Mouse (Mus musculus) MEL-GATA-1-ER (cell line): ENCODE measurements around the gene Dyrk1a.
A peak's percentile ranks its signal among the peaks of the same experiment; 100 is the strongest.

ENCODE experiments used
- DNase-seq: peaks from one replicate; pipeline ENCODE4 v3.0.0-alpha.2; 2012; ENCODE audit warnings: low read depth; ENCODE audit errors: extremely low read depth

Gene Dyrk1a

GRCm38 (mm10) chr16:94713480-94714094, 143.8 kb downstream of the Dyrk1a start:
- no peak for DNase-seq

GRCm38 (mm10) chr16:94714483-94714882, 144.7 kb downstream of the Dyrk1a start:
- no peak for DNase-seq

- DNase-seq: no peak
These were observed 147.2 kb downstream of the Dyrk1a start for GRCm38 (mm10) chr16:94717051-94717450.

GRCm38 (mm10) chr16:94718919-94719318, 149.1 kb downstream of the Dyrk1a start:
- no peak for DNase-seq

GRCm38 (mm10) chr16:94719488-94719887, 149.7 kb downstream of the Dyrk1a start:
- DNase-seq: no peak

- no peak for DNase-seq
These were observed 150.8 kb downstream of the Dyrk1a start for GRCm38 (mm10) chr16:94720476-94721153.

GRCm38 (mm10) chr16:94721549-94722006, 151.8 kb downstream of the Dyrk1a start:
- no peak for DNase-seq

- no peak for DNase-seq
These were observed 153.1 kb downstream of the Dyrk1a start for GRCm38 (mm10) chr16:94722936-94723335.

- peak; percentile 82 for DNase-seq
These were observed 154.3 kb downstream of the Dyrk1a start for GRCm38 (mm10) chr16:94724061-94724596.

- DNase-seq: peak; percentile 38
These were observed 155.0 kb downstream of the Dyrk1a start for GRCm38 (mm10) chr16:94724747-94725211.

- no peak for DNase-seq
These were observed 159.4 kb downstream of the Dyrk1a start for GRCm38 (mm10) chr16:94729236-94729635.

GRCm38 (mm10) chr16:94731027-94731426, 161.2 kb downstream of the Dyrk1a start:
- no peak for DNase-seq

- DNase-seq: no peak
These were observed 165.7 kb downstream of the Dyrk1a start for GRCm38 (mm10) chr16:94735472-94735871.

- DNase-seq: no peak
These were observed 166.9 kb downstream of the Dyrk1a start for GRCm38 (mm10) chr16:94736462-94737358.

GRCm38 (mm10) chr16:94737359-94737687, 167.5 kb downstream of the Dyrk1a start:
- no peak for DNase-seq

GRCm38 (mm10) chr16:94743853-94744501, 174.2 kb downstream of the Dyrk1a start:
- peak; percentile 12 for DNase-seq

GRCm38 (mm10) chr16:94745016-94745415, 175.2 kb downstream of the Dyrk1a start:
- DNase-seq: no peak
